Mouse (Mus musculus) embryonic facial prominence, embryonic 15.5 days (tissue): Measurements from ENCODE around the gene Slc23a2. TPM values are rescaled to one million over a fixed set of nuclear protein-coding genes. Genes with fewer than 3 reads are reported as not detected.

Experiments used
- ATAC-seq: fragments of 200-750 bp; cut with Nextera tagmentation; 2 replicates; pipeline ENCODE4 v1.8.0; 2017; ENCODE audit warnings: low read depth, moderate TSS enrichment; ENCODE audit not compliant: insufficient number of reproducible peaks, low FRiP score, low TSS enrichment
- H3K27ac ChIP-seq: fragments of 300-500 bp; sonication (generic); replicated peaks from 2 replicates; pipeline ENCODE4 v1.5.1; 2015; ENCODE audit warnings: mild to moderate bottlenecking, inconsistent platforms
- H3K27me3 ChIP-seq: fragments of 300-500 bp; sonication (generic); 2 replicates; pipeline ENCODE4 v1.6.1; 2015; ENCODE audit warnings: inconsistent platforms
- H3K36me3 ChIP-seq: fragments of 300-500 bp; sonication (generic); 2 replicates; pipeline ENCODE4 v1.6.1; 2015; ENCODE audit warnings: mild to moderate bottlenecking, inconsistent platforms
- H3K4me1 ChIP-seq: fragments of 300-500 bp; sonication (generic); 2 replicates; pipeline ENCODE4 v1.6.1; 2015; ENCODE audit warnings: inconsistent platforms
- H3K4me2 ChIP-seq: fragments of 300-500 bp; sonication (generic); replicated peaks from 2 replicates; pipeline ENCODE4 v1.6.1; 2015; ENCODE audit warnings: mild to moderate bottlenecking, inconsistent platforms
- H3K4me3 ChIP-seq: fragments of 300-500 bp; sonication (generic); replicated peaks from 2 replicates; pipeline ENCODE4 v1.5.1; 2015; ENCODE audit warnings: mild to moderate bottlenecking, inconsistent platforms
- H3K9ac ChIP-seq: fragments of 300-500 bp; sonication (generic); 2 replicates; pipeline ENCODE4 v1.6.1; 2015; ENCODE audit warnings: inconsistent platforms
- H3K9me3 ChIP-seq: fragments of 300-500 bp; sonication (generic); replicated peaks from 2 replicates; pipeline ENCODE4 v1.6.1; 2016; ENCODE audit warnings: inconsistent platforms
- WGBS: fragments of 180-500 bp; shearing (Covaris S2); methylation state at CpG from one replicate; pipeline ENCODE4 v1.1.7; 2015; 5-methylcytosine and 5-hydroxymethylcytosine counted together
- polyA plus RNA-seq: library from polyadenylated mRNA; unstranded; fragments of >200 nt; fragmentation: Nextera tagmentation; extraction: Ambion mirVana; gene quantifications from 2 replicates; pipeline ENCODE4 v1.2.1, GENCODE M21; 2015

The Slc23a2 gene
- polyA plus RNA-seq, 1 experiment from 2014 or later = 14.0 TPM

DNA sequence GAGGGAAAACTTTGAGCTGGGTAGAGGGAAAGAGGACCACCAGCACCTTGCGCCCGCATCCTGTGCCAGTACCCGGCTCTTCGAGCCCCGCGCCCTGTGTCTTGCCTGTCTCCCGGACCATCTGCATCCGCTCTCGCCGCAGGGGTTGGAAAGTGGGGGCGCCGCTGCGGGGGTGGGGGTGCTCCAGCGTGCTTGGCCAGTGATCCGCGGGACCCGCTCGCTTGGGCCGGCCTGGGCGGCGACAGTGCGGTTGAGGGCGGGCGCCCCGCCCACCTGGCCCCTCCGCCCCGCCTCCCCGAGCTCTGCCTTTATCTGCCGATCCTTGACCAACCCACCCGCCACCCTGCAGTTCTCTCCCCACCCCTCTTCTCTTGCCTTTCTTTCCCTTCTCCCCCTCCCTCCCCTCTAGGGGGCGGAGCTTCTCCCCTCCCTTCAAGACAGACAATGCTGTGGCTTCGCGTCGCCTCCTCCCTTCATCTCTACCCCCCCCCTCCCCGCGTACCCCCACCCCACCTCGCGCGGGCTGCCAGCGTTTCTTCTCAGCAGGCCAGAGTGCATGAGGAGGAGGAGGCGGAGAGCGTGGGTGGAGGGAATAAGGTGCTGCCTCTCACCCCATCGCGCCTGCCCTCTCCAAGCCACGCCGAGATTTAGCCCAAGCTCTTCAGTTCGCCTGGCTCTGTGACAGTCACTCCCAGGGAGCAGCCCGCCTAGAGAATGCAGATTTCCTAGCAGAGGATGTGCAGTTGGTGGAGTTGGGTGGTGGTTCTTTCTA, 115.1 kb downstream of the Slc23a2 start, which contains the start of gene Rassf2:
Rassf2 (minus strand) TSS at position 613 of the 772 bp plus-strand sequence.
- peak within 1 kb of the TSS; percentile 93 for H3K4me2 ChIP-seq
- WGBS = 1% methylated on average over 44 of the region's 48 CpGs
- peak; percentile 92 for ATAC-seq
- H3K27ac ChIP-seq = peak within 1 kb of the TSS; percentile 78
- H3K27me3 ChIP-seq = peaks cover 29% of the 10 kb centered on the region
- no peaks in the 10 kb centered on the region for H3K9me3 ChIP-seq
- peak within 1 kb of the TSS; percentile 48 for H3K9ac ChIP-seq
- H3K4me3 ChIP-seq = peak within 1 kb of the TSS; percentile 57
- H3K36me3 ChIP-seq = no peaks in the 10 kb centered on the region
- H3K4me1 ChIP-seq = peaks cover 24% of the 10 kb centered on the region

DNA sequence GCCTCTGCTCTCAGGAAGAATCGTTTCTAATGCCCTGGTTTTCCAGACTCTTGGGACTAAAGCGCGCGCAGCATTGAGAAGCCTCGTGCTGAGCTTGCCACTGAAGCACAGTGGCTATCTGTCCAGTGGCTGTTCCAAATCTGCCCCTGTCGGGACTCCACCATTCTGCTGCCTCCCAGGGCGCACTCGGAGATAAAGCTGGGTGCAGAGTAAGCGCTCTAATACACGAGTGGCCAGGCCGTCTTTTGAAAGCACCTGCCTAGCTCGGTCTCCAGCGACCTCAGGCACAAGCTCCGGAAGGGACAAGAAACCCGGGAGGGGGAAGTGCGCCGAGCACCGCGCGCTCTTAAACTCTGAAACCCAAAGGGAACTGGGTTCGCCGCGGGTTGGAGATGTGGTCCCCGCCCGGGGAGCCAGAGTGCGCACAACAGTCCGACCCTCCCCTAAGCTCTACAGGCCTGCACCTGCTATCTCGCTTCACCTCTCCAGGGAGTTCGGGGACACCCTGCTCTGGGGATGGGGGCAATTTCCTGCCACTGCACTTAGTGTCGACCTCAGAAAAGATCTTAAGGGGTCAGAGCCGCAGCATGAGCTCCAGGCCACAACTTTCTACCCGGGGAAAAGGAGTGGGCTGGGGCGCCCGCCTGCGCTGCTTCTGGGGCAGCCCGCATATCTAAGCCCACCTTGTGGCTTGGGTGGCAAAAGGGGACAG, 115.9 kb downstream of the Slc23a2 start:
- H3K36me3 ChIP-seq = no peaks in the 10 kb centered on the region
- no peaks in the 10 kb centered on the region for H3K9me3 ChIP-seq
- peak overlapping the region; percentile 93 for H3K4me2 ChIP-seq
- peak overlapping the region; percentile 57 for H3K4me3 ChIP-seq
- peaks cover 29% of the 10 kb centered on the region for H3K27me3 ChIP-seq
- H3K27ac ChIP-seq = peak overlapping the region; percentile 69
- ATAC-seq = peak; percentile 20; the same call in 1 of the 2 replicates
- peak overlapping the region; percentile 48 for H3K9ac ChIP-seq
- H3K4me1 ChIP-seq = peaks cover 24% of the 10 kb centered on the region
- WGBS = under 1% methylated on average over 36 of the region's 36 CpGs

DNA sequence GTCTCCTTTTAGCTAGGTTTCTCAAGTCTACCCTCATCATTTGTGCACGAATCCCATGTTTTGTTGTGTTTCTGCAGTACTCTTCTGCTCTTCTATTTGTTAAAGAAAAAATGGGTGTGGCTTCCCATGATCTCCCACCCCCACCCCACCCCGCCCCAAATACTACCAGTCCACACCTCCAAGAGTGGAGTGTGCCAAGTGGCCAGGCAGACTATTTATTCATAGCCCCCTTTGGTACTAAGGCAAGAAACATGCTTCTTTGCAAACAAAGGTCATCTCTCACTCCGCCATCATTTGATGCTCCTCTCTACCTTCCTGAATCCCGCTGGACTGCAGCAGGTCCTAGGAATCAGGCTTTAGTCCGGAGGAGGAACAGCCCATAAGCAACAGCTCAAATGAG, 116.8 kb downstream of the Slc23a2 start:
- Histone ChIP-seq H3K4me3 (peak overlapping the region; percentile 57), H3K4me1 (peaks cover 24% of the 10 kb centered on the region), H3K9ac (no peak overlapping the region), H3K9me3 (no peaks in the 10 kb centered on the region), H3K27me3 (peaks cover 29% of the 10 kb centered on the region), H3K4me2 (peak overlapping the region; percentile 93), H3K27ac (no peak overlapping the region), H3K36me3 (no peaks in the 10 kb centered on the region)
- WGBS = 31% methylated on average over 5 of the region's 5 CpGs
- ATAC-seq = no peak

DNA sequence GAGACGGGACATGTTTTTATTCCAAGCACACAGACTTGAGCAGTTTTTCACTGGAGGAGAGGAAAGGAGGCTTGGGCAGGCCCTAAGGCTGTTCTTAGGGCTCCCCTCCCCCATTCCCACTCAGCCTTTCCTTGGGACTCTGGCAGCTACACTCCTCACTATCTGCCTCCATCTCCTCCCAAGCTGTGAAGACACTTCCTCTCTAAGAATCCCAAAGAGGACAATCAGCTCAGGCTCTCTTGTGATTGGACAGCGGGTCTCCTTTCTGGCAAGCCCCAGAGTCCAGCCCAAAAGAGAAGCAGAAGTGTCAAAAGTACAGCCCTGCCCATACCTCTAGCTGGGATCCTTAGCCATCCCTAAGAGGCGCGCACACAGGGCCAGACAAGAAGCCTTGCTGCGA, 117.5 kb downstream of the Slc23a2 start:
- Histone ChIP-seq H3K27ac (no peak overlapping the region), H3K4me1 (peaks cover 24% of the 10 kb centered on the region), H3K4me2 (peak overlapping the region; percentile 93; the same call in 1 of the 2 replicates), H3K36me3 (no peaks in the 10 kb centered on the region), H3K9ac (no peak overlapping the region), H3K4me3 (no peak overlapping the region), H3K27me3 (peaks cover 29% of the 10 kb centered on the region), H3K9me3 (no peaks in the 10 kb centered on the region)
- 40% methylated on average over 5 of the region's 5 CpGs for WGBS
- ATAC-seq = no peak

DNA sequence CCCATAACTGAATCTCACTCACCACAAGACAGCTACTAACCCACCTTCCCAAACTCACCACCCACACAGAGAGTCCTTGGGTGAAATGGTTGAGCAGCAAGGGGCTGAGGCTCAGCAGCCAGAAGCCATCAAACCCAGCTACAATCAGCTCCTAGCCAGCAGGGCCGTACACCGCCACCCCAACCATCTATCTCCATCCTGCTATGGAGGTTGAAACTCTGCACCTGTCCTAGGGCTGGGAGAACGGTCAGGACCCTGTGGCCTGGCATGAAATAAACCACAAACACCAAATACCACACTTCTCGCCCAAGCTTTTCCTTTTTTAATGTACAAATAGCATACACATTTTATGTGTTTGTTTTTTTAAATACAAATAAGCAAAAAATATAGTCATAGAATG, 120.9 kb downstream of the Slc23a2 start:
- no peak overlapping the region for H3K4me2 ChIP-seq
- no peak overlapping the region for H3K9ac ChIP-seq
- peaks cover 8% of the 10 kb centered on the region for H3K4me1 ChIP-seq
- no peak overlapping the region for H3K27ac ChIP-seq
- peaks cover 17% of the 10 kb centered on the region for H3K27me3 ChIP-seq
- no peaks in the 10 kb centered on the region for H3K36me3 ChIP-seq
- H3K4me3 ChIP-seq = no peak overlapping the region
- WGBS = 82% methylated on average over 4 of the region's 4 CpGs
- no peak for ATAC-seq
- no peaks in the 10 kb centered on the region for H3K9me3 ChIP-seq

DNA sequence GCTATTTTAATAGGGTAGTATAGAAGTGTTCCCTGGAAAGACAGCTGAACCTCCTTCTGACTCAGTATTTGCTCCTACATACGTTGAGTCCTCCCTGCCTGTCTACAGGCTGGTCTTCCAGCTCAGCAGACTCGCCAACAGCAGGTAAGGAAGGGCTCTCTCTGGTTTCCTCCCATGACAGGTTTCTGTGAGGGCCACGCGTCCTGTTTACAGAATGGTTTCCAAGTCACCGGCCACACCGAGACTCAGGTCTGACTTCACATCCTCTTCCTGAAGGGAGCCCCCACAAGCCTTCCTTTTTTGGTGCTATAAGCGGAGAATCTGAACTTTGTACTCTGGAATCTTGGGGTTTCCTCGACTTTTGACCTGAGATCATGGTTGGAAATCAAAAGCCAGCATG, 122.3 kb downstream of the Slc23a2 start:
- Histone ChIP-seq H3K27me3 (peaks cover 5% of the 10 kb centered on the region; the same call in 1 of the 2 replicates), H3K4me2 (no peak overlapping the region), H3K36me3 (no peaks in the 10 kb centered on the region), H3K27ac (peak overlapping the region; percentile 5; the same call in 1 of the 2 replicates), H3K4me3 (no peak overlapping the region), H3K9ac (no peak overlapping the region), H3K4me1 (peaks cover 8% of the 10 kb centered on the region; the same call in 1 of the 2 replicates), H3K9me3 (no peaks in the 10 kb centered on the region)
- ATAC-seq = no peak
- 77% methylated on average over 8 of the region's 8 CpGs for WGBS

DNA sequence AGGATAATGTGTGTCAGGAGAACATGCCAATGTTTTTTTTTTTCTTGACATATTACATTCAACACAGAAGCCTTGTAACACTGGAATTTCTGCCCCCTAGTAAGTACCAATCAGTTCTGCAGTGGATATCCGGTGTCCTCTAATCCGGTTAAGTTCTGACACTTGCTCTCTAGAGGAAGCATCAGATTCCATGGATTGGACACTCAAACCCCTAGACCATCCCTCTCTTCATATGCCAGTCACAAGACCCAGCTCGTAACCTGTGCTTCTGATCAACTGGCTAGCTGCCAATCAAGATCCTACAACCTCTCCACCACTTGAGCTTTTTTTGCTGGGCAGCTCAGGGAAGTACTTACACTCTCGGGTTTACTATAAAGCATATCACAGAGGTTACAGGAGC, 123.3 kb downstream of the Slc23a2 start:
- Histone ChIP-seq H3K9me3 (no peaks in the 10 kb centered on the region), H3K4me3 (no peak overlapping the region), H3K27ac (peak overlapping the region; percentile 5; the same call in 1 of the 2 replicates), H3K4me2 (no peak overlapping the region), H3K27me3 (no peaks in the 10 kb centered on the region), H3K4me1 (peaks cover 12% of the 10 kb centered on the region; the same call in 1 of the 2 replicates), H3K9ac (no peak overlapping the region), H3K36me3 (no peaks in the 10 kb centered on the region)
- 59% methylated on average over 4 of the region's 4 CpGs for WGBS
- ATAC-seq = no peak

DNA sequence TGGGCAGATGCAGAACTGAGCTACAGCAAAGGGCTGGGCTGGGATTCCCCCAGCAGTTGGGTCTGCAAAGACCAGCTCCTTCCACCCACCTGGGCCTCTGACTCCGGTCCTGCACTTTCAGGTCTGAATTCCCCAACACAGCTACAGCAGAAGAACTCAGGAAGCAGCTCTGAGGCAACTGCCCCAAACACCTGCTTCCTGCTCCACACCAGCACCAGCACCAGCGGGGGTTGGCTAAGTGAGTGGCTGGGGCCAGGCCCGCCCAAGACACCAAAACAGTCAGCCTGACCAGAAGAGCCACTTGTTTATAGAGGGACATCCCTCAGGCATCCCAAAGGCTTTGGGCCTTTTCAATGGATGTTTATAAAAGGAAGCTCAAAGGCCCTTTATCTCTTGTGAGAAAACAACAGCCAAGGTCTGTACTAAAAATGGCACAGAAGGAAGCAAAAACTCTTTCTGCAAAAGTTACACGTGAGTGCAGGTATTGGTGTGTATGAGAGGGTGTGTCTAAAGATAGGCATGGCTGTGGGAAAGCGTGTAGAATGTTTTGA, 123.8 kb downstream of the Slc23a2 start:
- no peaks in the 10 kb centered on the region for H3K27me3 ChIP-seq
- H3K36me3 ChIP-seq = no peaks in the 10 kb centered on the region
- H3K9ac ChIP-seq = no peak overlapping the region
- H3K9me3 ChIP-seq = no peaks in the 10 kb centered on the region
- 46% methylated on average over 5 of the region's 5 CpGs for WGBS
- peaks cover 12% of the 10 kb centered on the region; the same call in 1 of the 2 replicates for H3K4me1 ChIP-seq
- H3K4me2 ChIP-seq = no peak overlapping the region
- no peak for ATAC-seq
- no peak overlapping the region for H3K4me3 ChIP-seq
- H3K27ac ChIP-seq = peak overlapping the region; percentile 45

DNA sequence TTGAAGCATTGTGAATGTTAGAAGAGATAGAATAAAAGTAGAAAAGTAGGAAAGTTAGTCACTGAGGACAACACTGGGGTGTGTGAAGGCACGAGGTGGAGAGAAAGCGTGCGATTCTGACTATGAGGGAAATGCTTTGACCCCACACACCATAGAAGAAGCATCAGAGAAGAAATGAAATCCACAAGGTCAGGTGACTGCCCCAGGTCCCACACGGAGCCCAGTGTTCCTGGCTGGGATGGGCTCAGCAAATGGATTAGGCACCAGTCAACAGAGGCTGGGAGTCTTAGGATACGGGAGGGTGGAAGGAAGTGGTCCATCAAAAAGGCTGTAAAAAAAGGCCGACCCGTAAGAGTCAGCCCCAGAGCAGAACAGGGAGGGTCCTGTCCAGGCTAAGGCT, 124.5 kb downstream of the Slc23a2 start:
- Histone ChIP-seq H3K4me1 (peaks cover 12% of the 10 kb centered on the region; the same call in 1 of the 2 replicates), H3K9ac (no peak overlapping the region), H3K27ac (peak overlapping the region; percentile 45), H3K4me3 (no peak overlapping the region), H3K27me3 (no peaks in the 10 kb centered on the region), H3K36me3 (no peaks in the 10 kb centered on the region), H3K4me2 (no peak overlapping the region), H3K9me3 (no peaks in the 10 kb centered on the region)
- 78% methylated on average over 7 of the region's 7 CpGs for WGBS
- no peak for ATAC-seq

DNA sequence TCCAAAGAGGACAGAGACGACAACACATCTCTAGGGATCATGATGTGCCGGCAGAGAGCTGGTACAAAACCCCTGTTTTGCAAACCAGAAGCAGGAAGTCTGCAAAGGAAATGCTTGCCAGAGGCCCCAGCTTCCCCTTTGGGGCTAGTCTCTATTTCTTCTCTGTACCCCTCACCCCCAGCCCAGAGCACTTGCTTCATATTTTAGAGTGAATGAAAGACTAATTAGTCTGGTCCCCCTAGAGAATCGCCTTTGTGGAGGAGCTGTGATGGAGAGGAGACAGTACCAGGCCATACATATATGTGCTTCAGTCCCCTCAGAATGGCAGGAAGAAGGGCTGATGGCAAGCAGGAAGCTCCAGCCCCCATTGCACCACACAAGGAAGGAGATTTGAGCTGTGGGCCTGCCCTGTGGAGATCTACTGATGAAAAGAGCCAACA, 125.5 kb downstream of the Slc23a2 start:
- H3K9ac ChIP-seq = no peak overlapping the region
- no peak overlapping the region for H3K4me3 ChIP-seq
- WGBS = 54% methylated on average over 3 of the region's 3 CpGs
- no peaks in the 10 kb centered on the region for H3K27me3 ChIP-seq
- H3K27ac ChIP-seq = no peak overlapping the region
- H3K9me3 ChIP-seq = no peaks in the 10 kb centered on the region
- H3K4me1 ChIP-seq = peaks cover 12% of the 10 kb centered on the region; the same call in 1 of the 2 replicates
- no peak overlapping the region for H3K4me2 ChIP-seq
- no peak for ATAC-seq
- no peaks in the 10 kb centered on the region for H3K36me3 ChIP-seq

DNA sequence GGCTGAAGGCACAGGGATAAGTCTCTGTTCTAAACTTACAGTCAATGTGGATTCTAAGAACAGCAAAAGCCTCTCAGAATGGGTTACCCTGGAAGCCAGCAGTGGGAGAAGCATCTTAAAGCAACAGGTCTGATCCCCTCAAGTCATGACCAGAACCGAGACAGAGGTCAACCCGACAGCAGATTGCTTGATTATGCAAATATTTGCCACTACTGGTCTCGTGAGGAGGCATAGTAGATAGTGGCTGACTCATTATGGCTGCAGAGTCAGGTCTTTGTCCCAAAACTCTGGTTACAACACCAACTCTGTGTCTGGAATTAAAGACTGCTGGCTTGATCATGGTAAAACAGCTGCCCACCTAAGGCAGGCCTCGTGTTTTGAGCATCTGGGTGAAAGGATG, 126.8 kb downstream of the Slc23a2 start:
- no peak overlapping the region for H3K4me2 ChIP-seq
- ATAC-seq = no peak

More for the DNA sequence above, 126.8 kb downstream of the Slc23a2 start:
- Histone ChIP-seq H3K9me3 (no peaks in the 10 kb centered on the region), H3K4me1 (peaks cover 12% of the 10 kb centered on the region; the same call in 1 of the 2 replicates), H3K4me3 (no peak overlapping the region), H3K36me3 (no peaks in the 10 kb centered on the region), H3K27ac (no peak overlapping the region), H3K9ac (no peak overlapping the region), H3K27me3 (no peaks in the 10 kb centered on the region)
- WGBS = 63% methylated on average over 4 of the region's 4 CpGs
